Comparison of ENCODE assay signal across 8 mouse cellular contexts in the genomic region with DNA sequence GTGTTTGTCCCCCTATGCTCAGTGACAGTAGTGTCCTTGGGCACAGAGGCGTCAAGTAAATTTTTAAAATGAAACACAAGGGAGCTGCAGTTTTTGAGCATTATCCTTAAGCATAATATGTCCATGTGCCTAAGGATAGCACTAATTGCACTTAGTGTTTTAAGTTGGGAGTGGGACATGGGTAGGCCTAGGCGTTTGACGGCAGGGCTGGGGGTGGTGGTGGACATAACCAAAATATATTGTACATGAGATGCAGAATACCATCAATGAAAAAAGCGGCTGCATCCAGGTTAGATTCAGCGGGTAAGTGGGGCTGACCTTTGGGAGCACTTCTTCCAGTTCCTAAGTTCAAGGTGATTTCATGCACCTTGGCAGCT. TPM values are rescaled to one million over a fixed set of nuclear protein-coding genes. Genes with fewer than 3 reads are reported as not detected.
A peak's percentile ranks its signal among the peaks of the same experiment; 100 is the strongest.
DNase-seq lines count a peak whose midpoint lies in the region; ATAC-seq and TF ChIP-seq lines count a peak whose summit lies in the region.

No protein-coding gene starts in this region.

- ATAC-seq in lung, embryonic 14.5 days (ENCODE audit: insufficient read depth), result peak; percentile 28
- peak; percentile 16; the same call in 1 of the 2 replicates for ATAC-seq in embryonic facial prominence, embryonic 13.5 days (ENCODE audit: insufficient number of reproducible peaks, insufficient read depth, low FRiP score, low TSS enrichment, low read depth)
- ATAC-seq in intestine, embryonic 15.5 days, result no peak; the same call in 1 of the 2 replicates
- peak; percentile 46; the same call in 1 of the 2 replicates for ATAC-seq in neural tube, embryonic 14.5 days (ENCODE audit: low read depth)

- H3K4me3 ChIP-seq in lung, embryonic 14.5 days (ENCODE audit: low read depth, low read length), result peak overlapping the region; percentile 73
- peak overlapping the region; percentile 71 for H3K4me3 ChIP-seq in embryonic facial prominence, embryonic 13.5 days
- H3K4me3 ChIP-seq in intestine, embryonic 15.5 days (replicated peaks), result peak overlapping the region; percentile 62
- peak overlapping the region; percentile 64 for H3K4me3 ChIP-seq in neural tube, embryonic 14.5 days (ENCODE audit: low read depth, low read length)

- no peak for TF ChIP-seq CTCF in lung, embryonic 14.5 days (IDR thresholded peaks at IDR 0.05; ENCODE audit: low read depth)

- H3K9ac ChIP-seq in lung, embryonic 14.5 days, result peak overlapping the region; percentile 68
- peak overlapping the region; percentile 83 for H3K9ac ChIP-seq in embryonic facial prominence, embryonic 13.5 days
- peak overlapping the region; percentile 76 for H3K9ac ChIP-seq in intestine, embryonic 15.5 days
- H3K9ac ChIP-seq in neural tube, embryonic 14.5 days (replicated peaks; ENCODE audit: low read depth, low read length), result peak overlapping the region; percentile 53

- no peaks in the 10 kb centered on the region for H3K27me3 ChIP-seq in lung, embryonic 14.5 days (ENCODE audit: insufficient read depth, low read length)
- H3K27me3 ChIP-seq in embryonic facial prominence, embryonic 13.5 days, result no peaks in the 10 kb centered on the region
- H3K27me3 ChIP-seq in intestine, embryonic 15.5 days (replicated peaks), result no peaks in the 10 kb centered on the region
- no peaks in the 10 kb centered on the region for H3K27me3 ChIP-seq in neural tube, embryonic 14.5 days (ENCODE audit: control insufficient read depth, insufficient read depth, low read length)

- no peaks in the 10 kb centered on the region for H3K4me1 ChIP-seq in lung, embryonic 14.5 days (ENCODE audit: insufficient read depth)
- peaks cover 14% of the 10 kb centered on the region for H3K4me1 ChIP-seq in embryonic facial prominence, embryonic 13.5 days
- H3K4me1 ChIP-seq in intestine, embryonic 15.5 days (replicated peaks), result peaks cover 4% of the 10 kb centered on the region
- peaks cover 5% of the 10 kb centered on the region; the same call in 1 of the 2 replicates for H3K4me1 ChIP-seq in neural tube, embryonic 14.5 days (ENCODE audit: control insufficient read depth, insufficient read depth, low read length)

- peaks cover 18% of the 10 kb centered on the region for H3K36me3 ChIP-seq in lung, embryonic 14.5 days (ENCODE audit: insufficient read depth)
- H3K36me3 ChIP-seq in embryonic facial prominence, embryonic 13.5 days, result peaks cover 26% of the 10 kb centered on the region
- no peaks in the 10 kb centered on the region for H3K36me3 ChIP-seq in intestine, embryonic 15.5 days
- no peaks in the 10 kb centered on the region; the same call in 1 of the 2 replicates for H3K36me3 ChIP-seq in neural tube, embryonic 14.5 days (ENCODE audit: control insufficient read depth, insufficient read depth, low read length)

- intact Hi-C loops in left cerebral cortex, postnatal 14 days (cut with DNase I), result no loop called here

- peak overlapping the region; percentile 62; the same call in 1 of the 2 replicates for H3K27ac ChIP-seq in lung, embryonic 14.5 days (ENCODE audit: low read depth)
- H3K27ac ChIP-seq in embryonic facial prominence, embryonic 13.5 days, result no peak overlapping the region; the same call in 1 of the 2 replicates
- H3K27ac ChIP-seq in intestine, embryonic 15.5 days, result 0 out of 2 replicates have a peak overlapping the region, but pooled peaks have one; percentile 44
- H3K27ac ChIP-seq in neural tube, embryonic 14.5 days (ENCODE audit: low read depth, low read length), result peak overlapping the region; percentile 49; the same call in 1 of the 2 replicates

- H3K4me2 ChIP-seq in lung, embryonic 14.5 days, result peak overlapping the region; percentile 71
- H3K4me2 ChIP-seq in embryonic facial prominence, embryonic 13.5 days, result peak overlapping the region; percentile 75
- H3K4me2 ChIP-seq in intestine, embryonic 15.5 days (replicated peaks), result peak overlapping the region; percentile 67
- peak overlapping the region; percentile 53 for H3K4me2 ChIP-seq in neural tube, embryonic 14.5 days (ENCODE audit: low read depth, low read length)

- WGBS in lung, embryonic 14.5 days, result 11% methylated on average over 5 of the region's 5 CpGs
- whole genome bisulfite sequencing in embryonic facial prominence, embryonic 13.5 days, result 11% methylated on average over 5 of the region's 5 CpGs
- WGBS in intestine, embryonic 15.5 days, result 9% methylated on average over 5 of the region's 5 CpGs
- 14% methylated on average over 5 of the region's 5 CpGs for WGBS in neural tube, embryonic 14.5 days

- no peak for DNase-seq in lung, embryonic 14.5 days
- no peak for DNase-seq in lung, postnatal 10 days
- DNase-seq in left cerebral cortex, postnatal 14 days (ENCODE audit: low spot score in 2 of 2), result no peak
- DNase-seq in spleen, adult 18-20 months, result no peak
- DNase-seq in testis, postnatal 10 days (ENCODE audit: low spot score), result no peak

- no peaks in the 10 kb centered on the region for H3K9me3 ChIP-seq in lung, embryonic 14.5 days (ENCODE audit: low read depth, low read length)
- no peaks in the 10 kb centered on the region for H3K9me3 ChIP-seq in embryonic facial prominence, embryonic 13.5 days
- H3K9me3 ChIP-seq in intestine, embryonic 15.5 days, result no peaks in the 10 kb centered on the region
- no peaks in the 10 kb centered on the region for H3K9me3 ChIP-seq in neural tube, embryonic 14.5 days (ENCODE audit: control insufficient read depth, low read length)

RNA-seq across cellular contexts. Expression of a gene that starts 0.5 kb away (rescaled TPM):
- polyA plus RNA-seq in lung, embryonic 14.5 days (2014; fragmentation: Nextera tagmentation; extraction: Ambion mirVana), result 46.0 and 46.3 TPM in 2 replicates
- 47.4 and 55.2 TPM in 2 replicates for polyA plus RNA-seq in embryonic facial prominence, embryonic 13.5 days (2015; fragmentation: Nextera tagmentation; extraction: Ambion mirVana)
- polyA plus RNA-seq in intestine, embryonic 15.5 days (2015; fragmentation: Nextera tagmentation; extraction: Ambion mirVana), result 44.9 and 50.1 TPM in 2 replicates
- 52.1 and 54.2 TPM in 2 replicates for polyA plus RNA-seq in neural tube, embryonic 14.5 days (2014; fragmentation: Nextera tagmentation; extraction: Ambion mirVana)
- total RNA-seq in left cerebral cortex, postnatal 14 days (2021), result 10 to 100 TPM; 31.1 to 40.9 TPM

RNA-seq across cellular contexts. Expression of a gene that starts 0.5 kb away (rescaled TPM):
- 20.7 and 21.1 TPM in 2 replicates for polyA plus RNA-seq in lung, embryonic 14.5 days (2014; fragmentation: Nextera tagmentation; extraction: Ambion mirVana)
- 22.1 and 23.0 TPM in 2 replicates for polyA plus RNA-seq in embryonic facial prominence, embryonic 13.5 days (2015; fragmentation: Nextera tagmentation; extraction: Ambion mirVana)
- polyA plus RNA-seq in intestine, embryonic 15.5 days (2015; fragmentation: Nextera tagmentation; extraction: Ambion mirVana), result 16.4 and 16.6 TPM in 2 replicates
- 10.6 and 16.7 TPM in 2 replicates for polyA plus RNA-seq in neural tube, embryonic 14.5 days (2014; fragmentation: Nextera tagmentation; extraction: Ambion mirVana)
- 10 to 100 TPM; 16.2 to 18.5 TPM for total RNA-seq in left cerebral cortex, postnatal 14 days (2021)

RNA-seq across cellular contexts. Expression of a gene that starts 43.8 kb away (rescaled TPM):
- 17.3 and 18.1 TPM in 2 replicates for polyA plus RNA-seq in lung, embryonic 14.5 days (2014; fragmentation: Nextera tagmentation; extraction: Ambion mirVana)
- polyA plus RNA-seq in embryonic facial prominence, embryonic 13.5 days (2015; fragmentation: Nextera tagmentation; extraction: Ambion mirVana), result 15.3 and 15.5 TPM in 2 replicates
- polyA plus RNA-seq in intestine, embryonic 15.5 days (2015; fragmentation: Nextera tagmentation; extraction: Ambion mirVana), result 11.7 and 12.0 TPM in 2 replicates
- 12.9 and 17.9 TPM in 2 replicates for polyA plus RNA-seq in neural tube, embryonic 14.5 days (2014; fragmentation: Nextera tagmentation; extraction: Ambion mirVana)
- 10 to 100 TPM in 1 of 2 experiments, 1 to 10 TPM in 1; 8.8 to 10.0 TPM for total RNA-seq in left cerebral cortex, postnatal 14 days (2021)

RNA-seq across cellular contexts. Expression of a gene that starts 50.6 kb away (rescaled TPM):
- 0.12 TPM in 2 replicates for polyA plus RNA-seq in lung, embryonic 14.5 days (2014; fragmentation: Nextera tagmentation; extraction: Ambion mirVana)
- 0.07 and 0.13 TPM in 2 replicates for polyA plus RNA-seq in embryonic facial prominence, embryonic 13.5 days (2015; fragmentation: Nextera tagmentation; extraction: Ambion mirVana)
- polyA plus RNA-seq in intestine, embryonic 15.5 days (2015; fragmentation: Nextera tagmentation; extraction: Ambion mirVana), result 0.08 and 0.09 TPM in 2 replicates
- polyA plus RNA-seq in neural tube, embryonic 14.5 days (2014; fragmentation: Nextera tagmentation; extraction: Ambion mirVana), result 0.08 and 0.27 TPM in 2 replicates
- total RNA-seq in left cerebral cortex, postnatal 14 days (2021), result under 1 TPM; 0.13 to 0.21 TPM
